Mouse (Mus musculus) adrenal gland, adult (tissue): ENCODE measurements around the gene 1700067P10Rik.
A peak's percentile ranks its signal among the peaks of the same experiment; 100 is the strongest.

Source experiments
- DNase-seq, 2 experiments: peaks; one replicate each; pipeline ENCODE4 v3.0.0; 2022 to 2023; ENCODE audit warnings: low spot score in 1 of 2; ENCODE audit not compliant: inconsistent age in 2 of 2

Gene 1700067P10Rik

DNA sequence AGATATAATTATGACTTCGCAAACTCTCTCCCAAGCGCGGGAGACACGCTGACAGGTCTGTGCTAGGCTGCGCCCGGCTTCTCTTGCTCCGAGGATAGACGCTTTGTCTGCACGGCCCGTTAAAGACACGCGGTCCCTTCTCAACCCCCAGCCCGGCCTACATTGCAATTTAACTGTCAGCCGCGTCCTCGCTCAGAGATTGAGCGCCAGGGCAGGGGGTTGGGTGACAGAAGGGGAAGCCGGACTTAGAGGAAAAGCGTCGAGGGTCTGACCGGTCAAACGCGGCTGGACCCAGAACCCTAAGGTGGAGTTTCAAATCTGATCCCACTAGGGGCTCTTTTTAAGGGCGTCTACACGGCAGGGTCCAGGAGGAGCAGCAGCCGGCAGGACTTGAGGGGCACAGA lies 6.6 kb downstream of the 1700067P10Rik start:
- DNase-seq = no peak

DNA sequence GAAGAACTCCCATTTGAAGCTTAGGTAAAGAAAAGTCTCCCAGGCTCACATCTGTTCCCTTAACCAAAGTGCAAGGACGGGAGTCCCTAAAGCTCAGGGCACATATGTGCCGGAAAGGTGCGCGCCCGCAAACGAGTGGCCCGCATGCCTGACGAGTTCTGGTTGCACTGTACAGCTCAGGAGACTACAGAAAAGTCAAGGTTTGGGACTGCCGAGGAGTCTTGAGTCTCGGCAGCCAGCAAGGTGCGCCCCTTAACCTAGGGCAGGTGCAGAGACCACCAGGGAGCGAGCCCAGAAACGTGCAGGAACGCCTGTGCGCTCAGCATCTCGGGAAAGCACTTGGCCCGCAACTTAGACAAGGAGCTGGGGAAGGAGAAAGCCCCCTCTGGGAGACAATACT lies 7.2 kb downstream of the 1700067P10Rik start:
- no peak for DNase-seq

DNA sequence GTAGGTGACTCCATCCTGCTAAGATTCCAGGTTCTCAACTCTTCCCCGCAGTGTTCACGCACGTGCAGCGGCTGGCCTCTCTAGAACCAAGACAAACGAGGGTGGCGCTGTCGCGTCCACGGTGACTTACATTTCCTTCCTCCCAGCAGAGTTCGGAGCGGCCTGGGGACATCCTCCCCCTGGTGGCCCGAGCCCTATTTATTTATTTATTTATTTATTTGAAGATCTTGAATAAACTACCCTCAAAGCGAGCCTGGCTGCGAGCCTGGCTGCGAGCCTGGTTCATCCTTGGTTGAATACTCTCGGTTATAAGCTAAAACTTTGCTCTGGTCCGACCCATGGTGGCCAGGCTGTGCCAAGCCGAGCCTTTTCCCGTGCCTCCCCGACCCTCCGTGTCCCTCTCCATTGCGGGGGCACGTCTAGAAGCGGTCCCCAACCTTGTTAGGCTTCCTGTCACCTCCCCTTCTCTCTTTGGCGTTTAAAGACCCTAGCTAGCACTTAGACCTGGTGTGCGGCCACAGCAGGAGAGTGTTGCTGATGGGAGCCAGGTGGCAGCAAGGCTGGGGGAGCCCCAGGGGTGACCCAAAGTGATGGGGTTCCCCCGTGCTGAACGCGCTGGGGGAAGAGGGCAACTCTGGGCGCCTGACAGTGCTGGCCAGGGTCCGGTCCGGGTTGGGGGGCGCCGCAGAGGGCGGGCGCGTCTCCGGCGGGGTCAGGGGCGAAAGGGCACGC lies 8.1 kb downstream of the 1700067P10Rik start:
- DNase-seq = peak; percentile 41 to 79

DNA sequence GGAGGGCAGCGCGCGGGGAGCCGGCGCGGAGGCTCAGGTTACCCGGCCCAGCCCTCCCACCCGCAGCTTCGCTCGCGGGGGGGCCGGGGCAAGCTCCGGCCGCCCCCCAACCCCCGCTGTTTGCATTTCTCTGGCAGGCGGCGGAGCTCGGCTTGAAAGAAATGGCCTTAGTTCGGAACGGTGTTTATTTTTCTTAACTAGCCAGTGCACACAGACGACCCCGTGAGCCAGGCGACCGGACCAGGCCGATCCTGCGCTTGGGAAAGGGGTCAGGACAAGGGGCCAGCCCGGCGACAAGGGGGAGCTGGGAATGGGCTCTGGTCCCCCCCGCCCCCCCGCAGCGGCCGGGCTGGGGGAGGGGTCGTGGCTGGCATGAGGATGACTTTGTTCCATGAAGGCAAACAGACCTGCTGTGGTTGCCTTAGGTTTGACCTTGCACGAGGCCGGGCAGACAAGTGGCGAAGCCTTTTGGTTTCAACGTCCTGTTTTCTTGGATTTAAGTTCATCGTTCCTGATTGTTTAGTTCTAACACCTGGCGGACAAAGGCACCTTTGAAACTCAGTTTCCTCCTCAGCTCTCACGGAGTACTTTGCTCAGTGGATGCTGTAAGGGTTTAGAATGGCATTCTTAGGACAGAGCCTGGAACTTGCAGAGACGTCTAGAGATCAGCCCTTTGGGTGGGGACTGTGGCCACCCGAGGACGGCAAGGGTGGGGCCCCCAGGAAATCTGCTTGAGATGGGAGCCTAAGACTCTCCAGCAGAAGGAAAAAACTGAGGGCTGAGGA lies 8.8 kb downstream of the 1700067P10Rik start:
- DNase-seq = peak in 1 of 2 experiments; percentile 37

DNA sequence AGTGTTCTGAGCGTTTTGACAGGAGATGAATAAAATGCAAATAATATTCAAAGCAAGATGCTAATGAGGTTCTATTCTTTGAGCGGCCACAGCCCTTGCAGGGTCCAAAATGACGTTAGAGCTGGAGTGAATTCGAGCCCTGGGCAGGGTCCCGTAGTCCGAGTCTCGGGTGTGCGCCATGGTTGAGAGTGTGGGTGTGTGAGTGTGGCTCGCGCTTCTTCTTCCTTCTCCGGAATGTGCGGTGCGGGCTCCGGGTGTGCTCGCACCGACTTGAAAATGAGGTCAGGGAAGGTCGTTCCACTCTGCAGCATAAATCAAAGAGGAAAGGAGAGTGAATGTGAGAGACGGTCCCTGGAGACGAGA lies 9.4 kb downstream of the 1700067P10Rik start:
- peak in 1 of 2 experiments; percentile 44 for DNase-seq

DNA sequence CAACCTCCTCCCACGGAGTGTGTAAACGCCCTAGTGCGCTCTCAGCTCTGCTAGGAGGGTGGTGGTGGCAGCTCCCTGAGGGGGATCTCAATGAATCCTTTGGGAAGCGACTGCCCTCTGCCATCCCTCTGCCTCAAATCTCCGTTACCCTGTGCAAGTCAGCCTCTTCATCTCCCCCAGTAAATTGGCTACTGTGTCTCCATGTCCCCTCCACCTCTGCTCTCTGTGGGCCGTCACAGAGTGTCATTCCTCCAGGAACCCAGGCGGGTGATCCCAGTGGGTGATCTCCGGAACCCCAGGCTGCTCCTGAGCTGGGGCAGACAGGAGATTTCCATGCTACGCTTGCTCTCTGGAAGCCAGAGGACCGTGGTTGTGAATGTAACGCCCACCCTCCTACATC lies 10.2 kb downstream of the 1700067P10Rik start:
- DNase-seq = no peak

DNA sequence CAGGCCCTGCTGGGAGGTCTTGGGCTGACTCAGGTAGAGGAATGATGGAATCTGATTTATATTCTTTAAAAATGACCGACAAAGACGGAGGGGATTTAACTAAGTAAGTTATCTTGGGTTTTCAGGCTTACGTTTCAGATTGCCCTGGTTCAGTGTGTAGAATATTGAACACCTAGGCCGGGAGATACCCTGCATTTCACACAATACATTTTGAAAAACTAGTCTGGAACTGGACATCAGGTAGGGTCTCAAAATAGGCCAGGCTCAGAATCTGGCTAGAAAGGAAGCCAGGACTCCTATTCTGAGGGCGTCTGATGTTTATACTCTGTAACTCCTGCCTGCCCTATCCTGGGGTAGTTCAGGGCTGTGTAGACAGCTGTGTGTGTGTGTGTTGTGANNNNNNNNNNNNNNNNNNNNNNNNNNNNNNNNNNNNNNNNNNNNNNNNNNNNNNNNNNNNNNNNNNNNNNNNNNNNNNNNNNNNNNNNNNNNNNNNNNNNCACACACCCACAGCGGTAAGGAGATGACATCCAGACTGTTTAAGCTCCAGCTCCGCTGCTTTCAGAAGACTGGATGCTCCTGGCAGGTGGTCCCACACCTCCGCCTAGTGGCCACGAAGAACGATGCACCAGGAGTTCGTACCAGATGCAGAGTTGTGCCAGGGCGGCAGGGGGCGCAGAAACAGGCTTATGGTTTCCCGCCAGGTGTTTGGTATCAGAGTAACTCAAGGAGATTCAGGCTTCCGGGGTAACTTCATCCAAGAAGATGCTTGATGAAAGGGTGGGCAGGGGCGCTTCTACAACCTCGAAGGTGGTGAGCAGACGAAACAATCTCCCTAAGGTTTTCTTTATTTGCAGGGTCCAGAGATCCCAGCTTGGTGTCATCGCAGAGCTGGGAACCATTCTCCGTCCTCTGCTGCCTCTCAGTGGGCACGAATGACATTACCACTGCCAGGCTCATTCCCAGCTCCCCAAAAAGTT lies 11.6 kb downstream of the 1700067P10Rik start:
- peak; percentile 83 to 93 for DNase-seq

DNA sequence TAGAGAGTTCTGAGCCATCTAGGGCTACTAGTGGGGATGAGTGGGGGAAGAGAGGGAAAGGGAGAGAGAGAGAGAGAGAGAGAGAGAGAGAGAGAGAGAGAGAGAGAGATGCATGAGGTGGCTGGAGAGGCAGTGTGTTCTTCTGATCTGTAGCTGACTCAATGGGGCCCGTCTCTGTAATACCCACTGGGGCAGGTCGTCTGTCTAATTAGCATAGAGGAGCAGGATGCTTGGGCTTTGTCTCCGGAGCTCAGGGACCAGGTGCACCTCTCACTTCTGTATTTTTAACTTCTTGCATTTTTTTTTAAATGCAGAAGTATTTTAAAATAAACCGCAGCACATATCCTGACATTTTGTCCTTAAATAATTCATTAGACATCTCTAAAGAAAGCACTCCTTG lies 18.2 kb downstream of the 1700067P10Rik start:
- DNase-seq = no peak

DNA sequence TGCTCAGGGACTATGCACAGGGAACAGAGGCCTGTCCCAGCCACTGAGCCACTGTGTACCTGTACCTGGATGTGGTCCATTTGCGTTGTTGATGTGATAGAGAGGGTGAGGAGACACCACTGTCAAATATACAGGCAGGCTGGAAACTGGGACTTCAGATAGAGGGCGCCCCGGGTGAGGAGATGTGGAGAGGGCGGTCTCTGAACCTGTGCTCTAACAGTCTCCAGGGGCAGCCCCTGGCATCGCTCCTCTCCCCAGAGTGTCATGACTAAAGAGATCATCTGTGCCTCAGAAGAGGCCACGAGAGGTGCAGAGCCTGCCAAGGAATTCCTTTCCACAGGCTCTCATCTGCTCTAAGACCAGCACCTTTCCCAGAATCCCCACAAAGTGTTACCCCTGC lies 18.7 kb downstream of the 1700067P10Rik start:
- DNase-seq = no peak

DNA sequence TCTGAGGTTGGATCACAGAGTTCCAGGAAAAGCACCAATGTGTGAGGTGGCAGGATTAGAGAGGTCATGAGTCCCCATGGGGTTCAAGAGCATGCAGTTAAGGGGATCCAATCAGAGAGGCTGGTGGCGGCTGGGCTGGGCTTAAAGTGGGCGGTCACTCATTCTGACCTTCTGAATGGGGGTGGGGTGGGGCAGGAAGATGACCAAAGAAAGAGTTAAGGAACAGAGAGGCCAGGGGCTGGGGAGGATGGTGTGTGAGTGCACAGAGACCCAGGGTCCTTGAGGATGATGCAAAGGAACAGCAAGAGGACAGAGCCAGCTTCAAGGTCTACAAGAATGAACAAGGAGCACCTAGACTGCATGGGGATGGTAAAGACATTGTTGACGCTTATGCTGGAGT lies 19.4 kb downstream of the 1700067P10Rik start:
- DNase-seq = no peak

DNA sequence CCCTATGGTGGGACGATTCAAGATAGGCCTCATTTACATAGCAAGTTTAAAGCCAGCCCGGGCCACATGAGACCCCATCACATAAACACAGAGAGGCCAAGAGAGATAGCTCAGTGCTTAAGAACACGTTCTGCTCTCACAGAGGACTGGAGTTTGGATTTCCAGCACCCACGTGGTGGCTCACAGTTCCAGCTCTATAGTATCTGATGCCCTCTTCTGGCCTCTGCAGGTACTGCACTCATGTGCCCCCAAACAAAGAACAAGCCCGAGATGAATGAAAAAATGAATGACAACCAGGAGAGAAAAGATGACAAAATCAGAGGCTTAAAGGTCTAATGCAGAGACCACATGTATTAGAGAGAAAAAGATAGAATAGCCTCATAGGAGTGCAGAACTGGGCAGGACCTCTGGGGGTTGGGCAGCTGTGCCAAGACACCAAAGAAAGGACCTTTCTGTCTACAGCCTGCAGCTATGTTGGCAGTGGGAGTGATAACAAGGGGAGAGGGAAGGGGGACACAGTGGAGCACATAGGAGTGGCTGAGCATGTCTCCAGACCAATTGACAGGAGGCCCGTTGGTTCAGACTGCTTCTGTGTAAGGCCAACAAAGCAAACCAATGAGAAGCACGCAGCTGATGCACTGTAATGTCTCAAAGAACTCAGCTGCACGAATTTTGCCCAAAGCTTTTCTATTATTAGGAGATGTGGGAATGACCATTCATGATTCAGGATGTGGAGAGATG lies 21.6 kb downstream of the 1700067P10Rik start:
- peak in 1 of 2 experiments; percentile 75 for DNase-seq

DNA sequence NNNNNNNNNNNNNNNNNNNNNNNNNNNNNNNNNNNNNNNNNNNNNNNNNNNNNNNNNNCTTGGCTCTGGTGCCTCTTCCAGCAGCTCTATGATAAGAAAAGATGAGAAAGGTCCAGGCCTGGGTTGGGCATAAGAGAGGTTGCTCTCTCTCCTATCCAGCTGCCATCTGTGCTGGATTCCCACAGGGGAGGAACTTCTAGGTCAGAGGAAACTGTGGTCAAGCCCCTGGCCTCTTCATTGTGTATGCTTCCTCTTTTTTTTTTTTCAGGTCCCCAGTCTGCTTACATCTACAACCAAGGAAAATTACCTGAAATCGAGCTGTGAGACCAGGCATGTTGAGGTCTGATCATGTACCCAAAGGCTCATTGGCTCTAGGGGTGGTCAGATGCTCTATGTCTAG lies 29.5 kb downstream of the 1700067P10Rik start:
- no peak for DNase-seq

DNA sequence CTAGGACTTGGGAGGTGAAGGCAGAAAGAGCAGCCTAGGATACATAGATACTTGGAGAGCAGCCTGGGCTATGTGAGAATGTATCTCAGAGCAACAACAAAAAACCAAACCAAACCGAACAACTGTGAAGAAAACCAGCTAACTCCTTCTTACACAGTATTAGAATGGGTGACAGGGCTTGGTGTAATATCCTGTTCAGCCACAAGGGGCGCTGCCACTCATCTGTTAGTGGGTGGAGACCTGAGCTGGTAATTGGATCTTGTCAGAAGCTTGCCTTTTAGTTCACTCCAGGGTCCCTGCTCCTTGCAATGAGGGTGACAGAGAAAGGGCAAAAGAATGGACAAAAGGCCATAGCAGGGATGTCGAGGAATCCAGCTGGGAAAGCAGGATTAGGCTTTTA lies 30.5 kb downstream of the 1700067P10Rik start:
- DNase-seq = peak; percentile 62 to 91

DNA sequence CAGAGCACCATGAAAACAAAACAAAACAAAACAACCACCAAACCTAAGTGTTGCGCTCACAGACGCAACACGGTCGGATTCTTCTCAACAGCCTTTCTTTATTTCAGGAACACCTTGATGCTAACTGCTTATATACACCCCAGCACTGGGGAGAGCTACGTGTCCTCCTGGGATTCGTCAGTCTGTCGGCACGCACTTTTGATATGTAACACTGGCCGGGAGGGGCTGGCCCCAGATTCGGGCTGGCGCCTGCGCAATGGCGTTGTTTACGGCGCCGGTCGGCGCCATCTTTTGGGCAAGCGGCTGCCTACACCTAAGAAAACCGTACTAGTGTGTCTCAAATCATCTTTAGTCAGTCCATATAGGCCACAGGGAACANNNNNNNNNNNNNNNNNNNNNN lies 31.3 kb downstream of the 1700067P10Rik start:
- DNase-seq = no peak

DNA sequence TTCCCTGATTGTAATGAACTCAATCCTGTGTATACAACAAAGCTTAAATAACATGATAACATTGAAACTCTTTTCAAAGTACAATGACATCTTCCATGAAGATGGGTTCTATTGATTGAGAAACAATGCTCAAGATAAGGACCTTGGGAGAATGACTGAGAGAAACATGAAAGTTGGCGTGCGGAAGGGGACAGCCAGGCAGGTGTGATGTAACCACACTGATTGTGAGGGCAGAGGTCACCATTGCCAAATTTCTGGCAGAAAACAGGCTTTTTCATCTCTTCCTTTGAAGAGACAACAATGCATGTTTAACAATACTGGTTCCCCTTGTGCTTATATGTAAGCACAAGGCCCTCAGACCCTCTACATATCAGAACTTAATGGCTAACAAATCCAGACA lies 43.7 kb downstream of the 1700067P10Rik start:
- DNase-seq = peak in 1 of 2 experiments; percentile 44
